Mouse (Mus musculus) myocyte (in vitro differentiated cells): ENCODE results near the gene Sbpl. TPM values are rescaled to one million over a fixed set of nuclear protein-coding genes. Genes with fewer than 3 reads are reported as not detected.

ENCODE experiments used
- H3K27me3 ChIP-seq: one replicate; pipeline ENCODE4 v1.6.1; 2011; ENCODE audit not compliant: control insufficient read depth, insufficient read depth, insufficient read length
- H3K36me3 ChIP-seq: one replicate; pipeline ENCODE4 v1.6.1; 2011; ENCODE audit not compliant: control insufficient read depth, insufficient read depth
- H3K4me2 ChIP-seq: one replicate; pipeline ENCODE4 v1.6.1; 2011; ENCODE audit warnings: low read depth, control low read depth
- H3K4me3 ChIP-seq: one replicate; pipeline ENCODE4 v1.5.1; 2011; ENCODE audit warnings: mild to moderate bottlenecking, control low read depth, moderate library complexity
- H3K79me2 ChIP-seq: one replicate; pipeline ENCODE4 v1.6.1; 2011; ENCODE audit not compliant: control insufficient read depth, insufficient read depth
- H3ac ChIP-seq: one replicate; pipeline ENCODE4 v1.6.1; 2011; ENCODE audit not compliant: control insufficient read depth, insufficient read length
- CEBPB ChIP-seq: IDR thresholded peaks from 2 replicates; pipeline ENCODE4 v1.6.1; 2011; ENCODE audit warnings: mild to moderate bottlenecking, moderate library complexity; ENCODE audit not compliant: poor library complexity, insufficient read depth, severe bottlenecking
- E2F4 ChIP-seq: IDR thresholded peaks from one replicate; pipeline ENCODE4 v1.6.1; 2011; ENCODE audit warnings: mild to moderate bottlenecking, control low read depth, moderate library complexity; ENCODE audit not compliant: insufficient read depth
- MAX ChIP-seq: IDR thresholded peaks from one replicate; pipeline ENCODE4 v1.6.1; 2011; ENCODE audit warnings: low read depth, mild to moderate bottlenecking, control low read depth
- MYOD1 ChIP-seq, 3 experiments: IDR thresholded peaks; one replicate each; pipeline ENCODE4 v1.6.1; 2011; ENCODE audit warnings: control low read depth in 2 of 3, low read depth in 2 of 3, mild to moderate bottlenecking in 2 of 3, moderate library complexity in 1 of 3; ENCODE audit not compliant: insufficient read length in 2 of 3, control insufficient read depth in 1 of 3
- MYOG ChIP-seq, 3 experiments: IDR thresholded peaks; one replicate each; pipeline ENCODE4 v1.6.1; 2011; ENCODE audit warnings: control low read depth in 2 of 3, low read depth in 2 of 3, mild to moderate bottlenecking in 2 of 3; ENCODE audit not compliant: insufficient read length in 2 of 3, control insufficient read depth in 1 of 3, insufficient read depth in 1 of 3
- POLR2A ChIP-seq: IDR thresholded peaks from one replicate; pipeline ENCODE4 v1.6.1; 2011; ENCODE audit warnings: low read depth, mild to moderate bottlenecking, control low read depth, moderate library complexity; ENCODE audit not compliant: insufficient read length
- POLR2AphosphoS2 ChIP-seq: IDR thresholded peaks from one replicate; pipeline ENCODE4 v1.6.1; 2011; ENCODE audit warnings: low read depth, control low read depth; ENCODE audit not compliant: insufficient read length
- REST ChIP-seq: IDR thresholded peaks from one replicate; pipeline ENCODE4 v1.6.1; 2011; ENCODE audit warnings: mild to moderate bottlenecking, control low read depth, moderate library complexity; ENCODE audit not compliant: insufficient read depth, insufficient read length
- SRF ChIP-seq: IDR thresholded peaks from one replicate; pipeline ENCODE4 v1.6.1; 2011; ENCODE audit warnings: low read depth; ENCODE audit not compliant: control insufficient read depth, insufficient read length
- TCF12 ChIP-seq: IDR thresholded peaks from one replicate; pipeline ENCODE4 v1.6.1; 2011; ENCODE audit warnings: mild to moderate bottlenecking, control low read depth; ENCODE audit not compliant: poor library complexity, insufficient read depth, severe bottlenecking
- TCF3 ChIP-seq: IDR thresholded peaks from one replicate; pipeline ENCODE4 v1.6.1; 2011; ENCODE audit warnings: low read depth, control low read depth; ENCODE audit not compliant: insufficient read length
- USF1 ChIP-seq: IDR thresholded peaks from one replicate; pipeline ENCODE4 v1.6.1; 2011; ENCODE audit warnings: low read depth, mild to moderate bottlenecking, control low read depth, moderate library complexity
- polyA plus RNA-seq: library from polyadenylated mRNA; unstranded; fragments of >200 nt; fragmentation: generic; extraction: Trizol; gene quantifications from one replicate; pipeline ENCODE4 v1.2.1, GENCODE M21; 2012; ENCODE audit warnings: missing spikeins

Sbpl gene
- polyA plus RNA-seq, 1 experiment: not detected

GRCm38 (mm10) chr17:23984989-23985388, 29.9 kb upstream of the Sbpl start:
- Histone ChIP-seq H3K4me2 (no peak overlapping the region), H3K4me3 (no peak overlapping the region), H3ac (no peak overlapping the region), H3K27me3 (no peaks in the 10 kb centered on the region), H3K36me3 (no peaks in the 10 kb centered on the region), H3K79me2 (no peaks in the 10 kb centered on the region)
- no peak for TF ChIP-seq SRF
- no peak for TF ChIP-seq TCF3
- no peak for TF ChIP-seq MYOG (IDR thresholded peaks at IDR 0.05; ENCODE audit: control insufficient read depth in 1 of 3, insufficient read depth in 1 of 3, insufficient read length in 2 of 3, low read depth in 2 of 3)
- TF ChIP-seq USF1: no peak
- TF ChIP-seq CEBPB: no peak
- TF ChIP-seq POLR2AphosphoS2: no peak
- TF ChIP-seq TCF12: no peak
- TF ChIP-seq POLR2A: no peak
- TF ChIP-seq E2F4: no peak
- TF ChIP-seq REST: no peak
- TF ChIP-seq MAX: no peak
- TF ChIP-seq MYOD1 (IDR thresholded peaks at IDR 0.05; ENCODE audit: control insufficient read depth in 1 of 3, insufficient read length in 2 of 3, low read depth in 2 of 3): no peak

- Histone ChIP-seq H3K79me2 (no peaks in the 10 kb centered on the region), H3K4me2 (no peak overlapping the region), H3ac (no peak overlapping the region), H3K36me3 (no peaks in the 10 kb centered on the region), H3K4me3 (no peak overlapping the region), H3K27me3 (no peaks in the 10 kb centered on the region)
- TF ChIP-seq USF1: no peak
- no peak for TF ChIP-seq POLR2AphosphoS2
- no peak for TF ChIP-seq TCF3
- no peak for TF ChIP-seq REST
- TF ChIP-seq SRF: no peak
- TF ChIP-seq TCF12: no peak
- TF ChIP-seq MYOG (IDR thresholded peaks at IDR 0.05; ENCODE audit: control insufficient read depth in 1 of 3, insufficient read depth in 1 of 3, insufficient read length in 2 of 3, low read depth in 2 of 3): no peak
- TF ChIP-seq CEBPB: no peak
- no peak for TF ChIP-seq MYOD1 (IDR thresholded peaks at IDR 0.05; ENCODE audit: control insufficient read depth in 1 of 3, insufficient read length in 2 of 3, low read depth in 2 of 3)
- no peak for TF ChIP-seq POLR2A
- no peak for TF ChIP-seq MAX
- no peak for TF ChIP-seq E2F4
Measured at GRCm38 (mm10) chr17:23982912-23983311, 27.8 kb upstream of the Sbpl start.

- Histone ChIP-seq H3K4me3 (no peak within 1 kb of the TSS), H3K4me2 (peak within 1 kb of the TSS; percentile 52), H3K79me2 (no peaks in the 10 kb centered on the region), H3K27me3 (no peaks in the 10 kb centered on the region), H3ac (no peak within 1 kb of the TSS), H3K36me3 (no peaks in the 10 kb centered on the region)
- no peak for TF ChIP-seq CEBPB
- TF ChIP-seq MYOD1 (IDR thresholded peaks at IDR 0.05; ENCODE audit: control insufficient read depth in 1 of 3, insufficient read length in 2 of 3, low read depth in 2 of 3): peak in 1 of 3 experiments; percentile 59
- no peak for TF ChIP-seq E2F4
- no peak for TF ChIP-seq POLR2A
- peak in 1 of 3 experiments; percentile 47 for TF ChIP-seq MYOG (IDR thresholded peaks at IDR 0.05; ENCODE audit: control insufficient read depth in 1 of 3, insufficient read depth in 1 of 3, insufficient read length in 2 of 3, low read depth in 2 of 3)
- TF ChIP-seq MAX: no peak
- no peak for TF ChIP-seq REST
Measured at GRCm38 (mm10) chr17:23980297-23980909, 25.3 kb upstream of the Sbpl start, which contains the start of gene Prss30. Prss30 (minus strand) TSS chr17:23980566.

GRCm38 (mm10) chr17:23979471-23979870, 24.4 kb upstream of the Sbpl start:
- TF ChIP-seq MYOG (IDR thresholded peaks at IDR 0.05; ENCODE audit: control insufficient read depth in 1 of 3, insufficient read depth in 1 of 3, insufficient read length in 2 of 3, low read depth in 2 of 3) (no peak), E2F4 (no peak), SRF (no peak), REST (no peak), USF1 (no peak), MAX (no peak), CEBPB (peak; percentile 83), TCF3 (no peak), TCF12 (no peak), POLR2AphosphoS2 (no peak), MYOD1 (IDR thresholded peaks at IDR 0.05; ENCODE audit: control insufficient read depth in 1 of 3, insufficient read length in 2 of 3, low read depth in 2 of 3) (peak; percentile 57 to 89 (median 84)), POLR2A (no peak)
- no peaks in the 10 kb centered on the region for H3K36me3 ChIP-seq
- no peaks in the 10 kb centered on the region for H3K79me2 ChIP-seq
- no peak overlapping the region for H3ac ChIP-seq
- H3K27me3 ChIP-seq: no peaks in the 10 kb centered on the region
- no peak overlapping the region for H3K4me3 ChIP-seq
- peak overlapping the region; percentile 52 for H3K4me2 ChIP-seq

- no peak overlapping the region for H3ac ChIP-seq
- H3K27me3 ChIP-seq: no peaks in the 10 kb centered on the region
- TF ChIP-seq MYOG (IDR thresholded peaks at IDR 0.05; ENCODE audit: control insufficient read depth in 1 of 3, insufficient read depth in 1 of 3, insufficient read length in 2 of 3, low read depth in 2 of 3): no peak
- no peak for TF ChIP-seq E2F4
- TF ChIP-seq POLR2A: no peak
- TF ChIP-seq MAX: no peak
- no peak for TF ChIP-seq CEBPB
- TF ChIP-seq REST: no peak
- no peak for TF ChIP-seq USF1
- TF ChIP-seq TCF3: no peak
- TF ChIP-seq SRF: no peak
- no peak for TF ChIP-seq MYOD1 (IDR thresholded peaks at IDR 0.05; ENCODE audit: control insufficient read depth in 1 of 3, insufficient read length in 2 of 3, low read depth in 2 of 3)
- TF ChIP-seq TCF12: no peak
- H3K4me3 ChIP-seq: no peak overlapping the region
- no peaks in the 10 kb centered on the region for H3K79me2 ChIP-seq
- H3K4me2 ChIP-seq: no peak overlapping the region
- H3K36me3 ChIP-seq: no peaks in the 10 kb centered on the region
Measured at GRCm38 (mm10) chr17:23976665-23977064, 21.6 kb upstream of the Sbpl start.
